Mouse (Mus musculus) cortical plate, adult 2 months (tissue): Measurements from ENCODE around the gene Pfn1.
A peak's percentile ranks its signal among the peaks of the same experiment; 100 is the strongest.

ENCODE experiments used
- CTCF ChIP-seq: fragments of 200-500 bp; IDR thresholded peaks from 2 replicates; pipeline ENCODE4 v1.5.1; 2011; ENCODE audit warnings: mild to moderate bottlenecking, control low read depth, low read length; ENCODE audit not compliant: insufficient read depth; ENCODE audit errors: extremely low read depth
- POLR2A ChIP-seq: fragments of 200-500 bp; IDR thresholded peaks from 2 replicates; pipeline ENCODE4 v1.6.1; 2011; ENCODE audit warnings: mild to moderate bottlenecking, low read length, control low read depth; ENCODE audit not compliant: insufficient read depth; ENCODE audit errors: extremely low read depth

- TF ChIP-seq POLR2A: 0 out of 2 replicates have a peak, but pooled peaks have one; percentile 30
- no peak for TF ChIP-seq CTCF
Measured at GRCm38 (mm10) chr11:70654923-70655570, 603 bp upstream of the Pfn1 start.
